Mouse (Mus musculus) forebrain, embryonic 10.5 days (tissue): ENCODE data around the gene Atp6v0c. TPM values are rescaled to one million over a fixed set of nuclear protein-coding genes. Genes with fewer than 3 reads are reported as not detected.
"Not testable (repeated sequence)": the region's sequence is repeated elsewhere in the genome, so short reads cannot be mapped to it uniquely, and the experiment has no call there.

ENCODE experiments used
- DNase-seq: peaks from one replicate; pipeline ENCODE4 v3.0.0-alpha.2; 2017; ENCODE audit warnings: low spot score; ENCODE audit errors: extremely low spot score
- H3K27ac ChIP-seq: fragments of 300-500 bp; sonication (generic); 2 replicates; pipeline ENCODE4 v1.5.1; 2016; ENCODE audit warnings: mild to moderate bottlenecking
- H3K27me3 ChIP-seq: fragments of 300-500 bp; sonication (generic); 2 replicates; pipeline ENCODE4 v1.6.1; 2016; ENCODE audit warnings: mild to moderate bottlenecking; ENCODE audit not compliant: poor library complexity, severe bottlenecking
- H3K36me3 ChIP-seq: fragments of 300-500 bp; sonication (generic); replicated peaks from 2 replicates; pipeline ENCODE4 v1.6.1; 2016; ENCODE audit warnings: mild to moderate bottlenecking, moderate library complexity
- H3K4me1 ChIP-seq: fragments of 300-500 bp; sonication (generic); 2 replicates; pipeline ENCODE4 v1.6.1; 2016
- H3K4me3 ChIP-seq: fragments of 300-500 bp; sonication (generic); 2 replicates; pipeline ENCODE4 v1.5.1; 2016; ENCODE audit warnings: mild to moderate bottlenecking, moderate library complexity
- H3K9me3 ChIP-seq: fragments of 300-500 bp; sonication (generic); 2 replicates; pipeline ENCODE4 v1.6.1; 2016; ENCODE audit warnings: mild to moderate bottlenecking, moderate library complexity
- WGBS: fragments of 180-500 bp; shearing (Covaris S2); methylation state at CpG from one replicate; pipeline ENCODE4 v1.1.7; 2016; 5-methylcytosine and 5-hydroxymethylcytosine counted together
- polyA plus RNA-seq: library from polyadenylated mRNA; unstranded; fragments of >200 nt; fragmentation: Nextera tagmentation; extraction: Ambion mirVana; gene quantifications from 2 replicates; pipeline ENCODE4 v1.2.1, GENCODE M21; 2016

Atp6v0c gene
- polyA plus RNA-seq, 1 experiment from 2014 or later, result 419 TPM

DNA sequence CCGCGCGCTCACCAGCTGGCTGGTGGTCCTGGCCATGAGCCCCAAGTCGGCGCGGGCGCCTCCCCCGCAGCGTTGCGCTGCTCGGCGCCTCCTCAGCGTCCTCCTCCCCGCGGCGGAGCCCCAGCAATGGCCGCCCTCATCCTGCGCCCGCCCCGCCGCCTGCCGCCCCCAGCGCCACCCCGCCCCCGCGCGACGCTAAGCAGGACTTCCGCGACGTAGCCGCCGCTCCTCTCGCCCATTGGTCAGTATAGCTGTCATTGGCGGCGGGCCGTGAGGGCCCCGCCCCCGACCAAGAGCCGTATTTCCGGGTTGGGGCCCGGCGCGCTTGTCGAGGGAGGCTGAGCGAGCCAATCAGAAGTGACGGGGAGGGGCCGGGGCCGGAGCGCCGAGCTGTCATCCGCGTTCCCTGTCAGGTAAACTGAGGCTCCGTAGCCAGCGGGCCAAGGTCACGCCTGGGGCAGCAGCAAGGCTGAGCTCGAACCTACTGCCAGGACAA, 28.0 kb downstream of the Atp6v0c start:
- Histone ChIP-seq H3K4me3 (peak overlapping the region; percentile 100), H3K36me3 (no peaks in the 10 kb centered on the region; the same call in 1 of the 2 replicates), H3K27me3 (no peaks in the 10 kb centered on the region), H3K4me1 (peaks cover 18% of the 10 kb centered on the region), H3K9me3 (no peaks in the 10 kb centered on the region), H3K27ac (peak overlapping the region; percentile 93)
- under 1% methylated on average over 57 of the region's 57 CpGs for WGBS
- peak; percentile 94 for DNase-seq

- H3K36me3 ChIP-seq, result no peaks in the 10 kb centered on the region; the same call in 1 of the 2 replicates
- WGBS, result under 1% methylated on average over 43 of the region's 43 CpGs
- H3K4me1 ChIP-seq, result peaks cover 18% of the 10 kb centered on the region
- H3K27ac ChIP-seq, result peak overlapping the region; percentile 93
- no peak for DNase-seq
- no peaks in the 10 kb centered on the region for H3K27me3 ChIP-seq
- no peaks in the 10 kb centered on the region for H3K9me3 ChIP-seq
- peak overlapping the region; percentile 100 for H3K4me3 ChIP-seq
Measured at GRCm38 (mm10) chr17:24140845-24141424, 28.6 kb downstream of the Atp6v0c start.

GRCm38 (mm10) chr17:24139968-24140367, 29.5 kb downstream of the Atp6v0c start:
- no peak overlapping the region for H3K27ac ChIP-seq
- no peaks in the 10 kb centered on the region for H3K9me3 ChIP-seq
- no peak for DNase-seq
- 93% methylated on average over 4 of the region's 4 CpGs for WGBS
- peaks cover 18% of the 10 kb centered on the region for H3K4me1 ChIP-seq
- H3K36me3 ChIP-seq, result no peaks in the 10 kb centered on the region; the same call in 1 of the 2 replicates
- H3K4me3 ChIP-seq, result peak overlapping the region; percentile 100
- H3K27me3 ChIP-seq, result no peaks in the 10 kb centered on the region

DNA sequence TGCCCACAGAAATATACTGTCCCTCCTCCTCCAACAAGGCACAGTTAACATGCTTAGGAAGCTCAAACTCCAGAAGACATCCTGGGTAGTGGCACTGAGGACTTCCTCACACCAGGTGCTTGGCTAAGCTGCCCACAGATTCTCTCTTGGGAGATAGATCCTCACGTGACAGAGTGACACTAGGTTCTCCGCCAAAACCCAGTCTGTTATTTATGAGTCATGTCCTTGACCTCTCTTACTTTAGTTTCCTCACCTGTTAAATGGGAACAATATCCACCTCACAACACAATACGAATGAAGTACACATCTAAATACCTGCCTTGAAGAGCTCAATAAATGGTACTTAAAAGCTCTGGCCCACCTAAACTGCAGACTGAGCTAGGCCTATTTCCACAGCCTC, 30.2 kb downstream of the Atp6v0c start:
- Histone ChIP-seq H3K9me3 (no peaks in the 10 kb centered on the region), H3K4me3 (no peak overlapping the region), H3K27me3 (no peaks in the 10 kb centered on the region), H3K36me3 (no peaks in the 10 kb centered on the region; the same call in 1 of the 2 replicates), H3K4me1 (peaks cover 18% of the 10 kb centered on the region), H3K27ac (no peak overlapping the region)
- no peak for DNase-seq
- 89% methylated on average over 3 of the region's 3 CpGs for WGBS

- Histone ChIP-seq H3K27me3 (no peaks in the 10 kb centered on the region), H3K36me3 (peaks cover 9% of the 10 kb centered on the region; the same call in 1 of the 2 replicates), H3K4me1 (peaks cover 18% of the 10 kb centered on the region), H3K4me3 (no peak overlapping the region), H3K27ac (no peak overlapping the region), H3K9me3 (no peaks in the 10 kb centered on the region)
- no peak for DNase-seq
- 94% methylated on average over 2 of the region's 2 CpGs for WGBS
Measured at GRCm38 (mm10) chr17:24137226-24137880, 32.1 kb downstream of the Atp6v0c start.

GRCm38 (mm10) chr17:24134062-24134461, 35.4 kb downstream of the Atp6v0c start:
- Histone ChIP-seq H3K27me3 (no peaks in the 10 kb centered on the region), H3K27ac (no peak overlapping the region)

GRCm38 (mm10) chr17:24132919-24133318, 36.6 kb downstream of the Atp6v0c start:
- not testable (repeated sequence) for H3K36me3 ChIP-seq, H3K27me3 ChIP-seq, DNase-seq, H3K9me3 ChIP-seq, H3K4me1 ChIP-seq, H3K4me3 ChIP-seq, H3K27ac ChIP-seq
- 87% methylated on average over 4 of the region's 4 CpGs for WGBS

More at GRCm38 (mm10) chr17:24134062-24134461, 35.4 kb downstream of the Atp6v0c start:
- no peak overlapping the region for H3K4me3 ChIP-seq
- H3K4me1 ChIP-seq, result no peaks in the 10 kb centered on the region
- peaks cover 9% of the 10 kb centered on the region; the same call in 1 of the 2 replicates for H3K36me3 ChIP-seq
- no peaks in the 10 kb centered on the region for H3K9me3 ChIP-seq
- no peak for DNase-seq

DNA sequence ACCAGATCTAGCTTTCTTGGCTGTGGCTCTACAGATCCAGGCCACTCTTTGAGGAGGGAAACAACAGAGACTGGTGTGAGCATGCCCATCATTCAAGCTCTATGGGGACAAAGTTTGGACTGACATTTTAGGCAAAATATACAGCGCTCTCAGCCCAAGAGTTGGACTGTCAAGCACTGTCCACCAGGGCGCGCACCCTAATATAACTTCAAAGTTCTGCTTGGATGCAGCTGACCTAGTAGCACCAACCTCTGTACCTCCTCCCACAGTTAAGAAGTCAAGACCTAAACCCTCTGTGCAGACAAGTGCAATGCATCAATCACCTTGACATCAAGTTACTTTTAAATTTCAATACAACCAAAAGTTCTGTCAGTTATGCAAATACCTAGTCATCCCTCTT, 37.9 kb downstream of the Atp6v0c start:
- H3K4me1 ChIP-seq, result no peaks in the 10 kb centered on the region
- no peak overlapping the region for H3K27ac ChIP-seq
- DNase-seq, result no peak
- H3K9me3 ChIP-seq, result no peaks in the 10 kb centered on the region
- H3K4me3 ChIP-seq, result no peak overlapping the region
- H3K36me3 ChIP-seq, result peaks cover 9% of the 10 kb centered on the region; the same call in 1 of the 2 replicates
- WGBS, result 95% methylated on average over 3 of the region's 3 CpGs
- H3K27me3 ChIP-seq, result no peaks in the 10 kb centered on the region

- H3K9me3 ChIP-seq, DNase-seq, H3K27me3 ChIP-seq, H3K27ac ChIP-seq, H3K4me1 ChIP-seq, H3K4me3 ChIP-seq, H3K36me3 ChIP-seq: not testable (repeated sequence)
- WGBS, result 83% methylated on average over 4 of the region's 4 CpGs
Measured at GRCm38 (mm10) chr17:24129246-24129645, 40.3 kb downstream of the Atp6v0c start.

DNA sequence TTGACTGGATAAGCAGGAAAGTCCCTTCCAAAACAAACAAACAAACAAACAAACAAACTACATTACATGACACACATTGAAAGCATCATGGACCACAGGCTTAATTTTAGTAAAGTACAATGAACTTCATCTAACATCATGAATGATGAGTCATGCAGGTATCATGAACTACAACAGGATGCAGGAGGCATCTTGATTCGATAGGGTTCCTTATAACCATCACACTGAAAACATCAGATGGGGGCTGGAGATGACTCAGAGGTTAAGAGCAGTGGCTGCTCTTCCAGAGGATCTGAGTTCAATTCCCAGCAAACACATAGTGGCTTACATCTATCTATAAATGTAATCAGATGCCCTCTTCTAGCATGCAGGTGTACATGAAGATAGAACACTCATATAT, 41.9 kb downstream of the Atp6v0c start:
- Histone ChIP-seq H3K9me3 (no peaks in the 10 kb centered on the region), H3K27me3 (no peaks in the 10 kb centered on the region), H3K36me3 (0 out of 2 replicates have a peak, but pooled peaks cover 2% of the 10 kb centered on the region), H3K4me1 (no peaks in the 10 kb centered on the region), H3K27ac (no peak overlapping the region), H3K4me3 (no peak overlapping the region)
- WGBS, result 80% methylated on average over 1 of the region's 1 CpGs
- DNase-seq, result no peak

- no peak for DNase-seq
- no peaks in the 10 kb centered on the region for H3K27me3 ChIP-seq
- no peaks in the 10 kb centered on the region for H3K9me3 ChIP-seq
- H3K4me3 ChIP-seq, result no peak overlapping the region
- H3K4me1 ChIP-seq, result no peaks in the 10 kb centered on the region
- no peaks in the 10 kb centered on the region for H3K36me3 ChIP-seq
- H3K27ac ChIP-seq, result no peak overlapping the region
- WGBS, result 82% methylated on average over 3 of the region's 3 CpGs
Measured at GRCm38 (mm10) chr17:24126801-24127200, 42.7 kb downstream of the Atp6v0c start.

DNA sequence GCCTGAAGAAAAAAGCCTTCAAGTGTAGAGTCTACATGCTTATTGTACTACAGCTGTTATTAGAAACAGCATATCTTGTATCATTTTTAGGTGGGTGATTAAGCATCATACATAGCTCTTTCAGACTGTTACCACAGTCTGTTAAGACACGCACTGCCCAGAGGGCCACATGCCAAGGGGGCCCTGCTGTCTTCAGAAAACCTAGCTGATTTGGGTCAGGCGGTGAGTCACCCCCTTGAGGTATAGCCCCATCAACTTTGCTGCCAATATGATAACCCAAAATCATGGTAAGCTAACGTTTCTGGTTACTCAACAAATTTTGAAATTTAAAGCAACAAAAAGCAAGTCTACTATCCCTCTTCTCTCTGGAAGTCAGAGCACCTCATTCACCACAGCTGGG, 50.1 kb downstream of the Atp6v0c start:
- H3K36me3 ChIP-seq, result no peaks in the 10 kb centered on the region
- 88% methylated on average over 3 of the region's 3 CpGs for WGBS
- no peak overlapping the region for H3K4me3 ChIP-seq
- no peaks in the 10 kb centered on the region for H3K4me1 ChIP-seq
- no peak for DNase-seq
- H3K27ac ChIP-seq, result no peak overlapping the region
- no peaks in the 10 kb centered on the region for H3K27me3 ChIP-seq
- no peaks in the 10 kb centered on the region for H3K9me3 ChIP-seq
